Mouse (Mus musculus) cerebellum, adult (tissue): ENCODE results near the gene Krt14.

ENCODE experiments used
- ATAC-seq: cut with Nextera tagmentation; 2 replicates; pipeline ENCODE4 v1.9.2; 2017; ENCODE audit warnings: mild to moderate bottlenecking, moderate library complexity, mixed read lengths; ENCODE audit not compliant: insufficient number of reproducible peaks, low FRiP score, low TSS enrichment

Krt14 gene

GRCm38 (mm10) chr11:100168765-100169762 is 38.3 kb downstream of the Krt14 start:
- no peak for ATAC-seq

- ATAC-seq: no peak
Observed at GRCm38 (mm10) chr11:100168071-100168470, 39.3 kb downstream of the Krt14 start.

- ATAC-seq: no peak
Observed at GRCm38 (mm10) chr11:100164392-100164791, 43.0 kb downstream of the Krt14 start.

GRCm38 (mm10) chr11:100157908-100158477 is 49.4 kb downstream of the Krt14 start:
- no peak for ATAC-seq

- no peak for ATAC-seq
Observed at GRCm38 (mm10) chr11:100157331-100157730, 50.0 kb downstream of the Krt14 start.

- no peak for ATAC-seq
Observed at GRCm38 (mm10) chr11:100155497-100156255, 51.7 kb downstream of the Krt14 start.
